ENCODE assay signal across 18 mouse cellular contexts in genomic region chr17:3397836-3398235, GRCm38 (mm10).
A peak's percentile ranks its signal among the peaks of the same experiment; 100 is the strongest.
DNase-seq lines count a peak whose midpoint lies in the region; ATAC-seq and TF ChIP-seq lines count a peak whose summit lies in the region.
"Had no signal": no experiment of that assay in that cellular context is flagged by ENCODE, and none has a peak within 500 bp of the region (broad histone marks: within the 10 kb centered on the region; RNA-seq: fewer than 3 reads in every experiment).

No protein-coding gene starts in this region.

- H3K9me3 ChIP-seq in forebrain, embryonic 15.5 days: no peaks in the 10 kb centered on the region
- no peaks in the 10 kb centered on the region for H3K9me3 ChIP-seq in forebrain, embryonic 11.5 days (ENCODE audit: control insufficient read depth, low read length)
- H3K9me3 ChIP-seq in heart, embryonic 11.5 days (replicated peaks; ENCODE audit: control insufficient read depth, low read length): no peaks in the 10 kb centered on the region
- H3K9me3 ChIP-seq in heart, embryonic 12.5 days (replicated peaks): no peaks in the 10 kb centered on the region
- no peaks in the 10 kb centered on the region for H3K9me3 ChIP-seq in limb, embryonic 15.5 days
- H3K9me3 ChIP-seq in lung, postnatal 0 days (ENCODE audit: low read length): no peaks in the 10 kb centered on the region
- no peaks in the 10 kb centered on the region for H3K9me3 ChIP-seq in stomach, postnatal 0 days (ENCODE audit: control insufficient read depth, low read length)
- H3K9me3 ChIP-seq: kidney, embryonic 15.5 days; stomach, embryonic 15.5 days had no signal

- no peaks in the 10 kb centered on the region for H3K36me3 ChIP-seq in forebrain, embryonic 15.5 days
- no peaks in the 10 kb centered on the region for H3K36me3 ChIP-seq in forebrain, embryonic 11.5 days (ENCODE audit: control insufficient read depth, insufficient read depth, low read length)
- no peaks in the 10 kb centered on the region for H3K36me3 ChIP-seq in heart, embryonic 11.5 days (ENCODE audit: control insufficient read depth, insufficient read depth, low read length)
- H3K36me3 ChIP-seq in heart, embryonic 12.5 days: no peaks in the 10 kb centered on the region
- H3K36me3 ChIP-seq in limb, embryonic 15.5 days: no peaks in the 10 kb centered on the region
- no peaks in the 10 kb centered on the region for H3K36me3 ChIP-seq in lung, postnatal 0 days (ENCODE audit: insufficient read depth, low read length)
- no peaks in the 10 kb centered on the region for H3K36me3 ChIP-seq in stomach, postnatal 0 days (ENCODE audit: control insufficient read depth, insufficient read depth, low read length)
- H3K36me3 ChIP-seq: kidney, embryonic 15.5 days; stomach, embryonic 15.5 days had no signal

- no peak overlapping the region for H3K9ac ChIP-seq in forebrain, embryonic 15.5 days (replicated peaks)
- H3K9ac ChIP-seq in forebrain, embryonic 11.5 days (ENCODE audit: low read length): no peak overlapping the region
- no peak overlapping the region for H3K9ac ChIP-seq in heart, embryonic 11.5 days (ENCODE audit: low read depth, low read length)
- no peak overlapping the region for H3K9ac ChIP-seq in heart, embryonic 12.5 days
- no peak overlapping the region for H3K9ac ChIP-seq in limb, embryonic 15.5 days
- H3K9ac ChIP-seq in lung, postnatal 0 days (replicated peaks; ENCODE audit: low read depth): no peak overlapping the region
- no peak overlapping the region for H3K9ac ChIP-seq in stomach, postnatal 0 days (ENCODE audit: low read length)
- H3K9ac ChIP-seq: kidney, embryonic 15.5 days; lung, embryonic 14.5 days; stomach, embryonic 15.5 days had no signal

- DNase-seq in forebrain, embryonic 11.5 days (ENCODE audit: low spot score): no peak
- no peak for DNase-seq in heart, postnatal 4 days
- no peak for DNase-seq in lung, postnatal 0 days (ENCODE audit: low spot score)
- no peak for DNase-seq in stomach, postnatal 0 days (ENCODE audit: low spot score)
- DNase-seq: adrenal gland, postnatal 25 days; cerebellum, adult 9-10 months; lung, embryonic 14.5 days; retina, postnatal 1 day had no signal

- WGBS in forebrain, embryonic 15.5 days: 74% methylated on average over 5 of the region's 5 CpGs
- 65% methylated on average over 5 of the region's 5 CpGs for WGBS in forebrain, embryonic 11.5 days
- 20% methylated on average over 5 of the region's 5 CpGs for WGBS in heart, embryonic 11.5 days (ENCODE audit: insufficient replicate concordance)
- 25% methylated on average over 5 of the region's 5 CpGs for WGBS in heart, embryonic 12.5 days
- 41% methylated on average over 5 of the region's 5 CpGs for WGBS in limb, embryonic 15.5 days
- 71% methylated on average over 5 of the region's 5 CpGs for WGBS in lung, postnatal 0 days
- WGBS in stomach, postnatal 0 days: 40% methylated on average over 5 of the region's 5 CpGs

- no peak overlapping the region for H3K4me3 ChIP-seq in forebrain, embryonic 15.5 days
- no peak overlapping the region for H3K4me3 ChIP-seq in forebrain, embryonic 11.5 days (ENCODE audit: low read depth, low read length)
- H3K4me3 ChIP-seq in heart, embryonic 11.5 days (ENCODE audit: low read depth, low read length): no peak overlapping the region
- H3K4me3 ChIP-seq in heart, embryonic 12.5 days: 0 out of 2 replicates have a peak overlapping the region, but pooled peaks have one; percentile 9
- peak overlapping the region; percentile 16; the same call in 1 of the 2 replicates for H3K4me3 ChIP-seq in limb, embryonic 15.5 days
- no peak overlapping the region for H3K4me3 ChIP-seq in lung, postnatal 0 days (ENCODE audit: low read depth, low read length)
- H3K4me3 ChIP-seq in stomach, postnatal 0 days (ENCODE audit: low read depth, low read length): no peak overlapping the region
- H3K4me3 ChIP-seq: kidney, embryonic 15.5 days; stomach, embryonic 15.5 days had no signal

- no peak for ATAC-seq in forebrain, embryonic 15.5 days (replicated peaks)
- no peak for ATAC-seq in forebrain, embryonic 11.5 days (replicated peaks; ENCODE audit: low FRiP score)
- no peak for ATAC-seq in heart, embryonic 11.5 days (replicated peaks; ENCODE audit: insufficient number of reproducible peaks, low FRiP score, low TSS enrichment)
- no peak for ATAC-seq in heart, embryonic 12.5 days (ENCODE audit: insufficient number of reproducible peaks, low FRiP score)
- no peak for ATAC-seq in limb, embryonic 15.5 days (ENCODE audit: insufficient number of reproducible peaks, low FRiP score, low TSS enrichment, low read depth)
- no peak for ATAC-seq in lung, postnatal 0 days
- ATAC-seq in stomach, postnatal 0 days (ENCODE audit: low FRiP score, low TSS enrichment): no peak
- ATAC-seq: activated CD4-positive, CD25-positive, alpha-beta regulatory T cell, adult 4 months; inflammation-experienced regulatory T-cells, adult 6 months had no signal

- H3K27me3 ChIP-seq in forebrain, embryonic 15.5 days: no peaks in the 10 kb centered on the region
- H3K27me3 ChIP-seq in forebrain, embryonic 11.5 days (ENCODE audit: control insufficient read depth, insufficient read depth, low read length): peaks cover 8% of the 10 kb centered on the region
- no peaks in the 10 kb centered on the region for H3K27me3 ChIP-seq in heart, embryonic 11.5 days (ENCODE audit: control insufficient read depth, insufficient read depth, low read length)
- H3K27me3 ChIP-seq in heart, embryonic 12.5 days (replicated peaks): no peaks in the 10 kb centered on the region
- no peaks in the 10 kb centered on the region for H3K27me3 ChIP-seq in limb, embryonic 15.5 days
- no peaks in the 10 kb centered on the region for H3K27me3 ChIP-seq in lung, postnatal 0 days (replicated peaks; ENCODE audit: insufficient read depth, low read length)
- no peaks in the 10 kb centered on the region for H3K27me3 ChIP-seq in stomach, postnatal 0 days (ENCODE audit: control insufficient read depth, insufficient read depth, low read length)
- H3K27me3 ChIP-seq: kidney, embryonic 15.5 days; stomach, embryonic 15.5 days had no signal

- 0 out of 2 replicates have a peak overlapping the region, but pooled peaks have one; percentile 25 for H3K27ac ChIP-seq in forebrain, embryonic 15.5 days (replicated peaks)
- no peak overlapping the region for H3K27ac ChIP-seq in forebrain, embryonic 11.5 days (ENCODE audit: low read depth, low read length)
- no peak overlapping the region for H3K27ac ChIP-seq in heart, embryonic 11.5 days (ENCODE audit: low read depth, low read length)
- H3K27ac ChIP-seq in heart, embryonic 12.5 days (ENCODE audit: poor library complexity, severe bottlenecking): no peak overlapping the region
- 0 out of 2 replicates have a peak overlapping the region, but pooled peaks have one; percentile 33 for H3K27ac ChIP-seq in limb, embryonic 15.5 days
- no peak overlapping the region for H3K27ac ChIP-seq in lung, postnatal 0 days (ENCODE audit: low read length)
- no peak overlapping the region for H3K27ac ChIP-seq in stomach, postnatal 0 days (replicated peaks)
- H3K27ac ChIP-seq: kidney, embryonic 15.5 days; layer of hippocampus, adult 2 months; stomach, embryonic 15.5 days had no signal

- H3K4me2 ChIP-seq in forebrain, embryonic 15.5 days (replicated peaks): no peak overlapping the region
- H3K4me2 ChIP-seq in forebrain, embryonic 11.5 days (ENCODE audit: low read depth, low read length, severe bottlenecking): no peak overlapping the region
- H3K4me2 ChIP-seq in heart, embryonic 11.5 days: peak overlapping the region; percentile 21
- H3K4me2 ChIP-seq in heart, embryonic 12.5 days: peak overlapping the region; percentile 45
- no peak overlapping the region for H3K4me2 ChIP-seq in limb, embryonic 15.5 days
- no peak overlapping the region for H3K4me2 ChIP-seq in lung, postnatal 0 days (replicated peaks; ENCODE audit: low read depth, low read length)
- H3K4me2 ChIP-seq in stomach, postnatal 0 days (replicated peaks; ENCODE audit: low read depth): no peak overlapping the region
- H3K4me2 ChIP-seq: kidney, embryonic 15.5 days; liver, embryonic 11.5 days; lung, embryonic 14.5 days; stomach, embryonic 15.5 days had no signal

- no peak for TF ChIP-seq CTCF in lung, postnatal 0 days (IDR thresholded peaks at IDR 0.05)
- TF ChIP-seq CTCF in stomach, postnatal 0 days (IDR thresholded peaks at IDR 0.05; ENCODE audit: low read depth): no peak

- no peak for TF ChIP-seq EP300 in lung, postnatal 0 days (IDR thresholded peaks at IDR 0.05)
- no peak for TF ChIP-seq EP300 in stomach, postnatal 0 days (optimal IDR thresholded peaks at IDR 0.05)

- peaks cover 29% of the 10 kb centered on the region for H3K4me1 ChIP-seq in forebrain, embryonic 15.5 days
- H3K4me1 ChIP-seq in forebrain, embryonic 11.5 days (replicated peaks; ENCODE audit: control insufficient read depth, insufficient read depth, low read length): no peaks in the 10 kb centered on the region
- no peaks in the 10 kb centered on the region for H3K4me1 ChIP-seq in heart, embryonic 11.5 days (ENCODE audit: control insufficient read depth, insufficient read depth, low read length)
- H3K4me1 ChIP-seq in heart, embryonic 12.5 days (replicated peaks): peaks cover 21% of the 10 kb centered on the region
- H3K4me1 ChIP-seq in limb, embryonic 15.5 days: peaks cover 18% of the 10 kb centered on the region; the same call in 1 of the 2 replicates
- H3K4me1 ChIP-seq in lung, postnatal 0 days (ENCODE audit: insufficient read depth, low read depth, low read length): no peaks in the 10 kb centered on the region
- no peaks in the 10 kb centered on the region for H3K4me1 ChIP-seq in stomach, postnatal 0 days (replicated peaks; ENCODE audit: control insufficient read depth, insufficient read depth)

Comparison
In these comparisons a context has a peak if more than half of its experiments do, and no peak if none do; other contexts are left out.
1. H3K27ac ChIP-seq: peak in forebrain, embryonic 15.5 days (single experiment) and limb, embryonic 15.5 days (single experiment); none in forebrain, embryonic 11.5 days (single experiment), heart, embryonic 11.5 days (single experiment), heart, embryonic 12.5 days (single experiment), lung, postnatal 0 days (single experiment) and stomach, postnatal 0 days (single experiment).
2. H3K4me3 ChIP-seq: peak in heart, embryonic 12.5 days (single experiment) and limb, embryonic 15.5 days (single experiment); none in forebrain, embryonic 15.5 days (single experiment), forebrain, embryonic 11.5 days (single experiment), heart, embryonic 11.5 days (single experiment), lung, postnatal 0 days (single experiment) and stomach, postnatal 0 days (single experiment).
3. H3K4me2 ChIP-seq: peak in heart, embryonic 11.5 days (single experiment) and heart, embryonic 12.5 days (single experiment); none in forebrain, embryonic 15.5 days (single experiment), forebrain, embryonic 11.5 days (single experiment), limb, embryonic 15.5 days (single experiment), lung, postnatal 0 days (single experiment) and stomach, postnatal 0 days (single experiment).